Mouse (Mus musculus): ENCODE data around the gene 2700081O15Rik.

Gene 2700081O15Rik

GRCm38 (mm10) chr19:7417911-7418849, 755 bp downstream of the 2700081O15Rik start:
- Histone ChIP-seq H3K4me3 (replicated peaks; ENCODE audit: low read length) (peak overlapping the region; percentile 98), H3K4me1 (replicated peaks; ENCODE audit: low read depth, low read length) (peaks cover 62% of the 10 kb centered on the region), H3K36me3 (ENCODE audit: insufficient read depth, low read length) (peaks cover 22% of the 10 kb centered on the region), H3K27me3 (ENCODE audit: insufficient read depth, low read length) (peaks cover 70% of the 10 kb centered on the region), H3K9me3 (ENCODE audit: low read length) (no peaks in the 10 kb centered on the region)
- no peak for TF ChIP-seq POU5F1 (IDR thresholded peaks at IDR 0.05; ENCODE audit: borderline replicate concordance, low read length)
- no peak for TF ChIP-seq CTCF (conservative IDR thresholded peaks at IDR 0.05; ENCODE audit: low read length)
- TF ChIP-seq NANOG (IDR thresholded peaks at IDR 0.05; ENCODE audit: borderline replicate concordance, low read length) = no peak

- H3K9me3 ChIP-seq (ENCODE audit: low read length) = no peaks in the 10 kb centered on the region
- H3K36me3 ChIP-seq (ENCODE audit: insufficient read depth, low read length) = peaks cover 28% of the 10 kb centered on the region
- TF ChIP-seq POU5F1 (IDR thresholded peaks at IDR 0.05; ENCODE audit: borderline replicate concordance, low read length) (no peak), CTCF (conservative IDR thresholded peaks at IDR 0.05; ENCODE audit: low read length) (no peak), NANOG (IDR thresholded peaks at IDR 0.05; ENCODE audit: borderline replicate concordance, low read length) (no peak)
- H3K4me3 ChIP-seq (replicated peaks; ENCODE audit: low read length) = peak overlapping the region; percentile 98
- H3K27me3 ChIP-seq (ENCODE audit: insufficient read depth, low read length) = peaks cover 75% of the 10 kb centered on the region
- peaks cover 72% of the 10 kb centered on the region for H3K4me1 ChIP-seq (replicated peaks; ENCODE audit: low read depth, low read length)
Observed at GRCm38 (mm10) chr19:7419134-7419533, 1.7 kb downstream of the 2700081O15Rik start.

- H3K4me3 ChIP-seq (replicated peaks; ENCODE audit: low read length) = peak overlapping the region; percentile 77; the same call in 1 of the 2 replicates
Observed at GRCm38 (mm10) chr19:7420108-7420507, 2.7 kb downstream of the 2700081O15Rik start.

GRCm38 (mm10) chr19:7420841-7421601, 3.6 kb downstream of the 2700081O15Rik start:
- peaks cover 44% of the 10 kb centered on the region for H3K36me3 ChIP-seq (ENCODE audit: insufficient read depth, low read length)
- H3K4me1 ChIP-seq (replicated peaks; ENCODE audit: low read depth, low read length) = peaks cover 79% of the 10 kb centered on the region
- TF ChIP-seq NANOG (IDR thresholded peaks at IDR 0.05; ENCODE audit: borderline replicate concordance, low read length) = no peak
- peak overlapping the region; percentile 77 for H3K4me3 ChIP-seq (replicated peaks; ENCODE audit: low read length)
- no peaks in the 10 kb centered on the region for H3K9me3 ChIP-seq (ENCODE audit: low read length)
- peaks cover 68% of the 10 kb centered on the region for H3K27me3 ChIP-seq (ENCODE audit: insufficient read depth, low read length)

More at GRCm38 (mm10) chr19:7420108-7420507, 2.7 kb downstream of the 2700081O15Rik start:
- Histone ChIP-seq H3K4me1 (replicated peaks; ENCODE audit: low read depth, low read length) (peaks cover 82% of the 10 kb centered on the region), H3K9me3 (ENCODE audit: low read length) (no peaks in the 10 kb centered on the region), H3K36me3 (ENCODE audit: insufficient read depth, low read length) (peaks cover 37% of the 10 kb centered on the region), H3K27me3 (ENCODE audit: insufficient read depth, low read length) (peaks cover 77% of the 10 kb centered on the region)
- TF ChIP-seq CTCF (conservative IDR thresholded peaks at IDR 0.05; ENCODE audit: low read length) (no peak), POU5F1 (IDR thresholded peaks at IDR 0.05; ENCODE audit: borderline replicate concordance, low read length) (no peak), NANOG (IDR thresholded peaks at IDR 0.05; ENCODE audit: borderline replicate concordance, low read length) (no peak)

GRCm38 (mm10) chr19:7421602-7422591, 4.5 kb downstream of the 2700081O15Rik start:
- peak overlapping the region; percentile 77 for H3K4me3 ChIP-seq (replicated peaks; ENCODE audit: low read length)
- peaks cover 60% of the 10 kb centered on the region for H3K27me3 ChIP-seq (ENCODE audit: insufficient read depth, low read length)
- TF ChIP-seq CTCF (conservative IDR thresholded peaks at IDR 0.05; ENCODE audit: low read length) = no peak
- TF ChIP-seq NANOG (IDR thresholded peaks at IDR 0.05; ENCODE audit: borderline replicate concordance, low read length) = no peak
- no peak for TF ChIP-seq POU5F1 (IDR thresholded peaks at IDR 0.05; ENCODE audit: borderline replicate concordance, low read length)
- peaks cover 53% of the 10 kb centered on the region for H3K36me3 ChIP-seq (ENCODE audit: insufficient read depth, low read length)
- H3K4me1 ChIP-seq (replicated peaks; ENCODE audit: low read depth, low read length) = peaks cover 72% of the 10 kb centered on the region
- H3K9me3 ChIP-seq (ENCODE audit: low read length) = no peaks in the 10 kb centered on the region

GRCm38 (mm10) chr19:7422656-7423027, 5.2 kb downstream of the 2700081O15Rik start:
- peaks cover 60% of the 10 kb centered on the region for H3K27me3 ChIP-seq (ENCODE audit: insufficient read depth, low read length)
- TF ChIP-seq NANOG (IDR thresholded peaks at IDR 0.05; ENCODE audit: borderline replicate concordance, low read length) (no peak), CTCF (conservative IDR thresholded peaks at IDR 0.05; ENCODE audit: low read length) (no peak), POU5F1 (IDR thresholded peaks at IDR 0.05; ENCODE audit: borderline replicate concordance, low read length) (no peak)
- H3K4me3 ChIP-seq (replicated peaks; ENCODE audit: low read length) = peak overlapping the region; percentile 77
- peaks cover 60% of the 10 kb centered on the region for H3K36me3 ChIP-seq (ENCODE audit: insufficient read depth, low read length)
- H3K9me3 ChIP-seq (ENCODE audit: low read length) = no peaks in the 10 kb centered on the region
- peaks cover 75% of the 10 kb centered on the region for H3K4me1 ChIP-seq (replicated peaks; ENCODE audit: low read depth, low read length)

- H3K4me1 ChIP-seq (replicated peaks; ENCODE audit: low read depth, low read length) = peaks cover 74% of the 10 kb centered on the region
- peaks cover 59% of the 10 kb centered on the region for H3K27me3 ChIP-seq (ENCODE audit: insufficient read depth, low read length)
- TF ChIP-seq CTCF (conservative IDR thresholded peaks at IDR 0.05; ENCODE audit: low read length) = no peak
- no peak for TF ChIP-seq NANOG (IDR thresholded peaks at IDR 0.05; ENCODE audit: borderline replicate concordance, low read length)
- TF ChIP-seq POU5F1 (IDR thresholded peaks at IDR 0.05; ENCODE audit: borderline replicate concordance, low read length) = no peak
- peak overlapping the region; percentile 77 for H3K4me3 ChIP-seq (replicated peaks; ENCODE audit: low read length)
- no peaks in the 10 kb centered on the region for H3K9me3 ChIP-seq (ENCODE audit: low read length)
- H3K36me3 ChIP-seq (ENCODE audit: insufficient read depth, low read length) = peaks cover 65% of the 10 kb centered on the region
Observed at GRCm38 (mm10) chr19:7423028-7423655, 5.7 kb downstream of the 2700081O15Rik start.
